In the genomic region with DNA sequence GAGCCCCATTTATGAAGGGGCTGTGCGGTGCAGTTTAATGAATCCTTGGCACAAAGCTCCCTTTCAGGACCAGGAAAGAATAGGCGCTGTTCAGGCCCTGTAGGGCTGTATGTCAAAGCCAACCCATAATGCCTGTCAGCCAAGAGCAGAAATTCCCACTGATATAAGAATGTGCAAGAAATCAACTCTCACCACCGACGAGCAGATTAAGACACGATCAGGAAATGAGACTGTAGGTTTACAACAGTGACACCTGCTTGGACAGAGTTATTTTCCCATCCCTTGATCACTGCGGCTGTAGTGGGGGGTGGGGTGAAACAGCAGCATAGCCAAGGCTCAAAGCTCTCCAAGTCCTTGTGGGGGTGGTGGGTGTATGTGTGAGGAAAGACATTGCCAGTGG, we compare ENCODE assay signal across 10 mouse cellular contexts. TPM values are rescaled to one million over a fixed set of nuclear protein-coding genes. Genes with fewer than 3 reads are reported as not detected.
DNase-seq lines count a peak whose midpoint lies in the region; ATAC-seq lines count a peak whose summit lies in the region.
"Had no signal": no experiment of that assay in that cellular context is flagged by ENCODE, and none has a peak within 500 bp of the region (broad histone marks: within the 10 kb centered on the region; RNA-seq: fewer than 3 reads in every experiment).

No protein-coding gene starts in this region.

- H3K9me3 ChIP-seq in embryonic facial prominence, embryonic 11.5 days (replicated peaks; ENCODE audit: control insufficient read depth, low read length), result no peaks in the 10 kb centered on the region
- H3K9me3 ChIP-seq in hindbrain, embryonic 15.5 days, result no peaks in the 10 kb centered on the region
- H3K9me3 ChIP-seq in midbrain, embryonic 14.5 days (ENCODE audit: control insufficient read depth, low read length), result no peaks in the 10 kb centered on the region

- H3K27ac ChIP-seq in embryonic facial prominence, embryonic 11.5 days (replicated peaks; ENCODE audit: low read depth, low read length), result no peak overlapping the region
- peak overlapping the region; percentile 70 for H3K27ac ChIP-seq in hindbrain, embryonic 15.5 days (replicated peaks)
- H3K27ac ChIP-seq in midbrain, embryonic 14.5 days (replicated peaks; ENCODE audit: low read depth, low read length), result peak overlapping the region; percentile 57; the same call in 1 of the 2 replicates

- no peak overlapping the region for H3K9ac ChIP-seq in embryonic facial prominence, embryonic 11.5 days (replicated peaks; ENCODE audit: low read length)
- H3K9ac ChIP-seq in hindbrain, embryonic 15.5 days, result no peak overlapping the region
- no peak overlapping the region for H3K9ac ChIP-seq in midbrain, embryonic 14.5 days (replicated peaks; ENCODE audit: low read length)
- H3K9ac ChIP-seq: lung, embryonic 14.5 days had no signal

- no peak overlapping the region for H3K4me3 ChIP-seq in embryonic facial prominence, embryonic 11.5 days (ENCODE audit: low read depth, low read length)
- H3K4me3 ChIP-seq in hindbrain, embryonic 15.5 days, result no peak overlapping the region
- H3K4me3 ChIP-seq in midbrain, embryonic 14.5 days (replicated peaks; ENCODE audit: low read depth, low read length), result no peak overlapping the region

- peak; percentile 55 for DNase-seq in brain, embryonic 18.5 days (ENCODE audit: low read depth, low spot score)
- peak; percentile 56 for DNase-seq in embryonic facial prominence, embryonic 11.5 days (ENCODE audit: low spot score)
- peak; percentile 75 for DNase-seq in midbrain, embryonic 14.5 days
- DNase-seq in heart, adult 18-20 months, result no peak
- DNase-seq in lung, postnatal 14 days, result no peak
- DNase-seq in kidney, adult 9 months, result no peak
- DNase-seq: gastrocnemius, postnatal 36 days; lung, embryonic 14.5 days; thymus, postnatal 14 days had no signal

- peak; percentile 76 for ATAC-seq in embryonic facial prominence, embryonic 11.5 days (replicated peaks; ENCODE audit: insufficient number of reproducible peaks, low FRiP score, low TSS enrichment, low read depth)
- ATAC-seq in hindbrain, embryonic 15.5 days (ENCODE audit: low FRiP score, low read depth), result peak; percentile 95
- ATAC-seq in midbrain, embryonic 14.5 days (ENCODE audit: low FRiP score, low TSS enrichment), result peak; percentile 88

- H3K4me1 ChIP-seq in embryonic facial prominence, embryonic 11.5 days (ENCODE audit: control insufficient read depth, insufficient read depth, low read length), result no peaks in the 10 kb centered on the region
- peaks cover 14% of the 10 kb centered on the region for H3K4me1 ChIP-seq in hindbrain, embryonic 15.5 days (replicated peaks)
- peaks cover 8% of the 10 kb centered on the region; the same call in 1 of the 2 replicates for H3K4me1 ChIP-seq in midbrain, embryonic 14.5 days (ENCODE audit: control insufficient read depth, insufficient read depth, low read length)

- WGBS in embryonic facial prominence, embryonic 11.5 days, result 24% methylated on average over 6 of the region's 6 CpGs
- 8% methylated on average over 6 of the region's 6 CpGs for WGBS in hindbrain, embryonic 15.5 days
- WGBS in midbrain, embryonic 14.5 days, result 1% methylated on average over 6 of the region's 6 CpGs

- H3K27me3 ChIP-seq in embryonic facial prominence, embryonic 11.5 days (ENCODE audit: control insufficient read depth, insufficient read depth, low read length), result no peaks in the 10 kb centered on the region
- no peaks in the 10 kb centered on the region for H3K27me3 ChIP-seq in hindbrain, embryonic 15.5 days
- H3K27me3 ChIP-seq in midbrain, embryonic 14.5 days (ENCODE audit: control insufficient read depth, insufficient read depth, low read length), result no peaks in the 10 kb centered on the region

- no peak overlapping the region for H3K4me2 ChIP-seq in embryonic facial prominence, embryonic 11.5 days (ENCODE audit: low read depth, low read length)
- H3K4me2 ChIP-seq in hindbrain, embryonic 15.5 days, result peak overlapping the region; percentile 14; the same call in 1 of the 2 replicates
- peak overlapping the region; percentile 10; the same call in 1 of the 2 replicates for H3K4me2 ChIP-seq in midbrain, embryonic 14.5 days (ENCODE audit: low read length)
- H3K4me2 ChIP-seq: lung, embryonic 14.5 days had no signal

- H3K36me3 ChIP-seq in embryonic facial prominence, embryonic 11.5 days (replicated peaks; ENCODE audit: control insufficient read depth, insufficient read depth, low read depth, low read length), result no peaks in the 10 kb centered on the region
- H3K36me3 ChIP-seq in hindbrain, embryonic 15.5 days, result no peaks in the 10 kb centered on the region
- no peaks in the 10 kb centered on the region for H3K36me3 ChIP-seq in midbrain, embryonic 14.5 days (ENCODE audit: control insufficient read depth, insufficient read depth, low read length)

RNA-seq across cellular contexts. Expression of gene Fam181b, which starts 17.5 kb away (rescaled TPM):
- 7.1 and 8.1 TPM in 2 replicates for polyA plus RNA-seq in embryonic facial prominence, embryonic 11.5 days (2014; fragmentation: Nextera tagmentation; extraction: Ambion mirVana)
- 57.1 and 65.4 TPM in 2 replicates for polyA plus RNA-seq in hindbrain, embryonic 15.5 days (2015; fragmentation: Nextera tagmentation; extraction: Ambion mirVana)
- 29.0 and 38.7 TPM in 2 replicates for polyA plus RNA-seq in midbrain, embryonic 14.5 days (2014; fragmentation: Nextera tagmentation; extraction: Ambion mirVana)
- total RNA-seq in heart, adult 18-20 months (2021), result 1 to 10 TPM; 2.9 to 4.1 TPM

Comparison
In these comparisons a context has a peak if more than half of its experiments do, and no peak if none do; other contexts are left out.
1. DNase-seq: peak in brain, embryonic 18.5 days (single experiment), embryonic facial prominence, embryonic 11.5 days (single experiment) and midbrain, embryonic 14.5 days (single experiment); none in heart, adult 18-20 months (0 of 2), lung, postnatal 14 days (single experiment) and kidney, adult 9 months (single experiment).
2. Peak in every context shown above with its lines, with median percentiles within 50 percentile points of each other: ATAC-seq.